Mouse (Mus musculus) lung, embryonic 14.5 days (tissue): ENCODE data around the gene Ly6g6e. TPM values are rescaled to one million over a fixed set of nuclear protein-coding genes. Genes with fewer than 3 reads are reported as not detected.

ENCODE experiments used
- ATAC-seq: fragments of 200-750 bp; cut with Nextera tagmentation; 2 replicates; pipeline ENCODE4 v1.8.0; 2017; ENCODE audit warnings: mild to moderate bottlenecking, moderate TSS enrichment, moderate library complexity; ENCODE audit not compliant: insufficient read depth
- DNase-seq: peaks from one replicate; pipeline ENCODE4 v3.0.0-alpha.2; 2015
- H3K27ac ChIP-seq: fragments of 300-500 bp; sonication (generic); 2 replicates; pipeline ENCODE4 v1.5.1; 2014; ENCODE audit warnings: low read depth, mild to moderate bottlenecking, moderate library complexity
- H3K27me3 ChIP-seq: fragments of 300-500 bp; sonication (generic); 2 replicates; pipeline ENCODE4 v1.6.1; 2014; ENCODE audit warnings: low read length, control low read depth; ENCODE audit not compliant: insufficient read depth
- H3K36me3 ChIP-seq: fragments of 300-500 bp; sonication (generic); 2 replicates; pipeline ENCODE4 v1.6.1; 2014; ENCODE audit warnings: control low read depth; ENCODE audit not compliant: insufficient read depth
- H3K4me1 ChIP-seq: fragments of 300-500 bp; sonication (generic); 2 replicates; pipeline ENCODE4 v1.6.1; 2014; ENCODE audit warnings: antibody characterized with exemption, control low read depth; ENCODE audit not compliant: insufficient read depth
- H3K4me2 ChIP-seq: fragments of 300-500 bp; sonication (generic); 2 replicates; pipeline ENCODE4 v1.6.1; 2014; ENCODE audit warnings: mild to moderate bottlenecking
- H3K4me3 ChIP-seq: fragments of 300-500 bp; sonication (generic); 2 replicates; pipeline ENCODE4 v1.5.1; 2014; ENCODE audit warnings: low read depth, low read length
- H3K9ac ChIP-seq: fragments of 300-500 bp; sonication (generic); 2 replicates; pipeline ENCODE4 v1.6.1; 2014
- H3K9me3 ChIP-seq: fragments of 300-500 bp; sonication (generic); 2 replicates; pipeline ENCODE4 v1.6.1; 2016; ENCODE audit warnings: low read depth, low read length, control low read depth
- CTCF ChIP-seq: IDR thresholded peaks from 2 replicates; pipeline ENCODE4 v1.5.1; 2016; ENCODE audit warnings: antibody characterized with exemption, low read depth
- WGBS: fragments of 180-500 bp; shearing (Covaris S2); extraction: QIAGEN DNeasy Blood & Tissue Kit; methylation state at CpG from one replicate; pipeline ENCODE4 v1.1.7; 2014; 5-methylcytosine and 5-hydroxymethylcytosine counted together
- polyA plus RNA-seq: library from polyadenylated mRNA; unstranded; fragments of >200 nt; fragmentation: Nextera tagmentation; extraction: Ambion mirVana; gene quantifications from 2 replicates; pipeline ENCODE4 v1.2.1, GENCODE M21; 2014

Gene Ly6g6e
- polyA plus RNA-seq, 1 experiment from 2014 or later: 0.43 TPM

DNA sequence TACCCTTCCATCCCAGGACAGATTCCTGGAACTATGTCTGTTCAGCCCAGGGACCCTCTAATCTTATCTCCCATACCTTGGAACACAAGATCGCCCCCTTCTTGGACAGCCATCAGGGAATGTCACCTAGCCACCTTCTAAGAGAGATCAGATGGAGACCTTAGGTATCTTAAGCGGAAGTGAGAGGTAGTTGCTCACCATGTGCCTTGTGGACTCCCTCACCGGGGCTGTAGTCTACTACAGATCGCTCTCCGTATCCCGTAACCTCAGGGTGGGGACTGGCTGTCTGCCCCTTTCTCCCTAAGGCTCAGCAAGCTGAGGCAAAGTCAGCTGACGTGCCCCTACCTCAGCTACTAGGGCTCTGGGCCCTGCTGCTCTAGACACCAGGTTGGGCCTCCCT is 27.4 kb downstream of the Ly6g6e start:
- Histone ChIP-seq H3K4me2 (no peak overlapping the region), H3K27me3 (no peaks in the 10 kb centered on the region), H3K4me3 (no peak overlapping the region), H3K9me3 (no peaks in the 10 kb centered on the region), H3K4me1 (no peaks in the 10 kb centered on the region), H3K36me3 (peaks cover 51% of the 10 kb centered on the region), H3K9ac (no peak overlapping the region), H3K27ac (no peak overlapping the region)
- DNase-seq (no peak), ATAC-seq (no peak)
- WGBS: 90% methylated on average over 7 of the region's 7 CpGs
- no peak for TF ChIP-seq CTCF

- H3K36me3 ChIP-seq: peaks cover 44% of the 10 kb centered on the region
- no peak overlapping the region for H3K4me2 ChIP-seq
- no peak overlapping the region for H3K27ac ChIP-seq
- no peaks in the 10 kb centered on the region for H3K27me3 ChIP-seq
- H3K4me3 ChIP-seq: no peak overlapping the region
- ATAC-seq (no peak), DNase-seq (no peak)
- no peaks in the 10 kb centered on the region for H3K4me1 ChIP-seq
- 71% methylated on average over 6 of the region's 6 CpGs for WGBS
- H3K9ac ChIP-seq: no peak overlapping the region
- TF ChIP-seq CTCF: no peak
- no peaks in the 10 kb centered on the region for H3K9me3 ChIP-seq
Measured at GRCm38 (mm10) chr17:35104754-35105153, 28.1 kb downstream of the Ly6g6e start.

GRCm38 (mm10) chr17:35105740-35106389 is 29.2 kb downstream of the Ly6g6e start:
- peak; percentile 69 for TF ChIP-seq CTCF
- peaks cover 33% of the 10 kb centered on the region for H3K36me3 ChIP-seq
- H3K9ac ChIP-seq: peak overlapping the region; percentile 24; the same call in 1 of the 2 replicates
- H3K27me3 ChIP-seq: no peaks in the 10 kb centered on the region
- no peaks in the 10 kb centered on the region for H3K9me3 ChIP-seq
- H3K4me3 ChIP-seq: no peak overlapping the region
- WGBS: 24% methylated on average over 13 of the region's 13 CpGs
- no peak overlapping the region for H3K27ac ChIP-seq
- H3K4me2 ChIP-seq: no peak overlapping the region; the same call in 1 of the 2 replicates
- 0 out of 2 replicates have a peak, but pooled peaks have one; percentile 32 for ATAC-seq
- no peaks in the 10 kb centered on the region for H3K4me1 ChIP-seq
- peak; percentile 65 for DNase-seq

DNA sequence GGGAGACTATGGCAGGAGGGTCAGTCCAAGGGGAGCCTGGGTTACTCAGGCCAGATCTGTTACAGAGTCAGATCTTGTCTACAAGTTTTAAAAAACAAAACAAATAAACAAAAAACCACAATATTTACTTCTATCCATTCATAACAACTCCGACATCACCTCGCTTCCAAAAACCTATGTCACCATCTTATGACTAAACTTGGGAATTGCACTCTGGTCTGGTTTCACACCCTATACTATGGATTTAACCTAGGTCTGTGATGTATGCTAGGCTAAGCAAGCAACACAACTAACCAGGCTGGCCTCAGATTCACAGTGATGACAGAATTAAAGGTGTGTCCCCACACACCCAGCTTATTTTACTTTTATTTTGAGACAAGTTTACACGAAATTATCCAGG is 29.8 kb downstream of the Ly6g6e start:
- 51% methylated on average over 3 of the region's 3 CpGs for WGBS
- TF ChIP-seq CTCF: peak; percentile 30
- Histone ChIP-seq H3K4me1 (no peaks in the 10 kb centered on the region), H3K9me3 (no peaks in the 10 kb centered on the region), H3K27ac (no peak overlapping the region), H3K36me3 (peaks cover 26% of the 10 kb centered on the region), H3K9ac (no peak overlapping the region; the same call in 1 of the 2 replicates), H3K4me2 (no peak overlapping the region), H3K4me3 (no peak overlapping the region), H3K27me3 (no peaks in the 10 kb centered on the region)
- ATAC-seq (no peak), DNase-seq (peak; percentile 13)

GRCm38 (mm10) chr17:35108097-35108496 is 31.4 kb downstream of the Ly6g6e start, which contains the start of gene Ly6g5c:
TSS of gene Ly6g5c (plus strand) at chr17:35108279.
- no peak for TF ChIP-seq CTCF
- Histone ChIP-seq H3K9ac (no peak within 1 kb of the TSS), H3K4me1 (no peaks in the 10 kb centered on the region), H3K4me3 (no peak within 1 kb of the TSS), H3K36me3 (peaks cover 10% of the 10 kb centered on the region; the same call in 1 of the 2 replicates), H3K4me2 (no peak within 1 kb of the TSS), H3K27ac (no peak within 1 kb of the TSS), H3K9me3 (no peaks in the 10 kb centered on the region), H3K27me3 (no peaks in the 10 kb centered on the region)
- ATAC-seq (no peak), DNase-seq (no peak)
- 84% methylated on average over 6 of the region's 6 CpGs for WGBS

DNA sequence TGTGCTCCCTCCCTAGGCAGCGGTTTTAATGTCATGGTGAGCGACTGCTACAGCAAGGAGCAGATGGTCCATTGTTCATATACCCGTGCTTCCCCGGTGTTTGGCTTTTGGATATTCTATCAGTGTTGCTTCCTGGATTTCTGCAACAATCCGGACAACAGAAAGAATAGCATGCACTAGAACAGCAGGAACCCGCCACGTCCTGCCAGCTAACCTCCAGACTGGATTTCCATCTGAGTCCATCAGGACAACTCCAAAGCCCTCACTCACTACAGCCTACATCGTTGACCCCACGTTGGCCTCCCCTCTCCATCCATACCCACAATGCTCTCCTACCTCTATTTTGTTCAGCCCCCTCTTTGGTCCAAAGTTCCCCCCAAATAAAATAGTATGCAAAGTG is 35.1 kb downstream of the Ly6g6e start:
- no peak for TF ChIP-seq CTCF
- ATAC-seq: no peak
- no peaks in the 10 kb centered on the region for H3K4me1 ChIP-seq
- peaks cover 28% of the 10 kb centered on the region; the same call in 1 of the 2 replicates for H3K36me3 ChIP-seq
- H3K4me3 ChIP-seq: no peak overlapping the region
- DNase-seq: peak; percentile 12
- no peaks in the 10 kb centered on the region for H3K27me3 ChIP-seq
- 71% methylated on average over 9 of the region's 9 CpGs for WGBS
- no peak overlapping the region for H3K9ac ChIP-seq
- no peaks in the 10 kb centered on the region for H3K9me3 ChIP-seq
- no peak overlapping the region for H3K4me2 ChIP-seq
- no peak overlapping the region for H3K27ac ChIP-seq

- no peak for ATAC-seq
Measured at GRCm38 (mm10) chr17:35115046-35116019, 38.6 kb downstream of the Ly6g6e start, which contains the start of gene Ly6g5b. TSS of gene Ly6g5b (minus strand) at chr17:35115428.

More at GRCm38 (mm10) chr17:35115046-35116019, 38.6 kb downstream of the Ly6g6e start, which contains the start of gene Ly6g5b:
- peak; percentile 53 for DNase-seq
- Histone ChIP-seq H3K9me3 (no peaks in the 10 kb centered on the region), H3K4me1 (0 out of 2 replicates have a peak, but pooled peaks cover 3% of the 10 kb centered on the region), H3K4me3 (no peak within 1 kb of the TSS), H3K27me3 (no peaks in the 10 kb centered on the region), H3K4me2 (no peak within 1 kb of the TSS), H3K36me3 (peaks cover 52% of the 10 kb centered on the region), H3K9ac (no peak within 1 kb of the TSS), H3K27ac (no peak within 1 kb of the TSS)
- peak; percentile 58 for TF ChIP-seq CTCF
- 84% methylated on average over 8 of the region's 8 CpGs for WGBS
